Mouse (Mus musculus) erythroblast, embryonic 14.5 days (primary cell): ENCODE measurements at regions not wholly inside any gene's neighbourhood (a gene's known extent, or its start where the extent isn't known, plus 50 kb on each side); places are given as distances from the start of the nearest gene placed in this dataset.

ENCODE experiments used
- H3K27me3 ChIP-seq: 2 replicates; pipeline ENCODE4 v1.6.1; 2012; ENCODE audit warnings: inconsistent platforms; ENCODE audit not compliant: control insufficient read depth
- H3K36me3 ChIP-seq: 2 replicates; pipeline ENCODE4 v1.6.1; 2012; ENCODE audit warnings: mild to moderate bottlenecking, inconsistent platforms; ENCODE audit not compliant: control insufficient read depth
- H3K4me1 ChIP-seq: 2 replicates; pipeline ENCODE4 v1.6.1; 2012; ENCODE audit warnings: inconsistent platforms; ENCODE audit not compliant: control insufficient read depth
- H3K4me3 ChIP-seq: replicated peaks from 2 replicates; pipeline ENCODE3; 2012; ENCODE audit warnings: moderate library complexity, mild to moderate bottlenecking, inconsistent platforms
- H3K9me3 ChIP-seq: 2 replicates; pipeline ENCODE4 v1.6.1; 2012; ENCODE audit warnings: low read length, inconsistent platforms, mixed read lengths; ENCODE audit not compliant: control insufficient read depth
- GATA1 ChIP-seq: IDR thresholded peaks from 2 replicates; pipeline ENCODE4 v1.6.1; 2012; ENCODE audit warnings: low read length, inconsistent platforms, mixed read lengths
- TAL1 ChIP-seq: IDR thresholded peaks from 3 replicates; pipeline ENCODE4 v1.6.1; 2012; ENCODE audit warnings: low read length, inconsistent platforms, mixed read lengths

DNA sequence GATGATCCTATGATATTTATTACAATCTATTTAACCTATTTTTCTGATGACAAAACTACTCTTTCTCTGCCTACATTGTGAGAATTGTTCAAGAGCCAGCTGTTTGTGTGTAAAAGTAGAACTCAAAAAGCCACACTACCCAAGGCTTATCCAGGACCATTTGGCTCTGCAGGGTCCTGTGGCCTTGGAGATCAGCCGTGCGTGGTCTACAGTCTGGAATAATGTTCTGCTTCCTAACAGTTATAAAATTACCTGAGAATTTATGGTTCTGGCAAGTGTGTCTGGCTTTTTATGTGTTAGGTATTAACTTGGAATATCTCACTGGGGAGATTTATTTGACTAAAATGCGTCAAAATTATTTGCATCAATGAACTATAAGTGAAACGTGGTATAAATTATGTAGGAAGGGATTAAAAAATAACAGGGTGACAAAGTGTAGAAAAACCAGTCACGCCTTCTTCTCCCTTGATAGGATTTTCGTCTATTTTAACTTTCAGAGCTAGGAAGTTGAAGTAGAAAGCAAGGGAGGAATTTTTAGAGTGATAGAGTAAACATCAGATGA is 1789.0 kb upstream of the Gm7489 start:
- H3K27me3 ChIP-seq = no peaks in the 10 kb centered on the region
- H3K4me3 ChIP-seq = no peak overlapping the region
- no peaks in the 10 kb centered on the region for H3K4me1 ChIP-seq
- H3K9me3 ChIP-seq = no peaks in the 10 kb centered on the region; the same call in 1 of the 2 replicates
- no peak for TF ChIP-seq GATA1
- no peak for TF ChIP-seq TAL1
- no peaks in the 10 kb centered on the region for H3K36me3 ChIP-seq

DNA sequence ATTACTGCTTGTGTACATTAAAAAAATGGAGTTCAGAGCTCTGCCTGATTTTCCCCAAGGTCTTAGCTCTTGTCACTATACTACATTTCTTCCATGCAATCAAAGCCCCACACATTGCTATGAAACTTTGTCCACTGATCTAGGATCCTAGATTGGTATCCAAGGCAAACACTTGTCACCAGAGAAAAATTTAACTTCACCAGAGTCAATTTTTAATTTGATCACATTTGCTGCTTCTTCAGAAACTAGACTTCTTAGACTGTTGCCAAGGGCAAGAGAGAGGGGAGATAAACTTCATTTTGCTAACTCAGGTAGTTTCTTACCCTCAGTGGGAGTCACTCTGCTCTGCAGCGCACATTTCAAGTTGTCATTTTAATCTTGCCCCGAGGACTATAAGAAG is 1775.9 kb upstream of the Gm7489 start:
- no peak overlapping the region for H3K4me3 ChIP-seq
- TF ChIP-seq GATA1 (no peak), TAL1 (no peak)
- no peaks in the 10 kb centered on the region for H3K9me3 ChIP-seq
- no peaks in the 10 kb centered on the region for H3K27me3 ChIP-seq
- H3K36me3 ChIP-seq = no peaks in the 10 kb centered on the region
- H3K4me1 ChIP-seq = no peaks in the 10 kb centered on the region

GRCm38 (mm10) chr15:52114368-52115036 is 1770.2 kb upstream of the Gm7489 start:
- no peaks in the 10 kb centered on the region for H3K9me3 ChIP-seq
- no peaks in the 10 kb centered on the region for H3K36me3 ChIP-seq
- no peaks in the 10 kb centered on the region for H3K27me3 ChIP-seq
- no peak overlapping the region for H3K4me3 ChIP-seq
- TF ChIP-seq TAL1 = no peak
- TF ChIP-seq GATA1 = no peak
- H3K4me1 ChIP-seq = no peaks in the 10 kb centered on the region

GRCm38 (mm10) chr15:52136693-52137092 is 1748.0 kb upstream of the Gm7489 start:
- Histone ChIP-seq H3K9me3 (no peaks in the 10 kb centered on the region), H3K27me3 (no peaks in the 10 kb centered on the region), H3K4me1 (peaks cover 2% of the 10 kb centered on the region), H3K36me3 (no peaks in the 10 kb centered on the region), H3K4me3 (no peak overlapping the region)
- TF ChIP-seq GATA1 (no peak), TAL1 (no peak)

GRCm38 (mm10) chr15:52153421-52153820 is 1731.3 kb upstream of the Gm7489 start:
- no peaks in the 10 kb centered on the region for H3K27me3 ChIP-seq
- no peak overlapping the region for H3K4me3 ChIP-seq
- no peaks in the 10 kb centered on the region for H3K4me1 ChIP-seq
- no peaks in the 10 kb centered on the region for H3K9me3 ChIP-seq
- no peaks in the 10 kb centered on the region for H3K36me3 ChIP-seq
- TF ChIP-seq TAL1 (no peak), GATA1 (no peak)

DNA sequence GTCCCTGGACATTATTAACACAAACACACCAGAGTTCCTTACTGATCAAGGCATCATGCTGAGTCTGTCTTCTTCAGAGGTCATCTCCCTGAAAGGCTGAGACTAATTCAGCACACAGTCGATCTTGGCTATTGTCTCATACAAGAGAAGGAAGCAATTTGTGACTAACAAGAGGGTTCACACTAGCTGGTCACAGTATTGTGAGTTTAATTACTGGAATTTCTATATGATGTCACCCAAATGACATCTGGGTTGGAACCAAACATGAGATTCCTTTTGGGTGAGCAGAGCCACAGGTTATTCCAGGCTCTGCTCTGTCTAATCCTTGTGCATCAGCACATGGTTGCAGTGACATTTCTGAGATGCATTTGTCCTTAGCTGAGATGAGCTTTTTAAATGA is 1728.9 kb upstream of the Gm7489 start:
- Histone ChIP-seq H3K9me3 (no peaks in the 10 kb centered on the region), H3K27me3 (no peaks in the 10 kb centered on the region), H3K4me3 (no peak overlapping the region), H3K4me1 (no peaks in the 10 kb centered on the region), H3K36me3 (no peaks in the 10 kb centered on the region)
- TF ChIP-seq GATA1 (no peak), TAL1 (no peak)

GRCm38 (mm10) chr15:52156779-52157178 is 1727.9 kb upstream of the Gm7489 start:
- TF ChIP-seq GATA1 (no peak), TAL1 (no peak)
- H3K9me3 ChIP-seq = no peaks in the 10 kb centered on the region
- peaks cover 4% of the 10 kb centered on the region for H3K4me1 ChIP-seq
- no peak overlapping the region for H3K4me3 ChIP-seq
- no peaks in the 10 kb centered on the region for H3K36me3 ChIP-seq
- H3K27me3 ChIP-seq = peaks cover 2% of the 10 kb centered on the region; the same call in 1 of the 2 replicates

DNA sequence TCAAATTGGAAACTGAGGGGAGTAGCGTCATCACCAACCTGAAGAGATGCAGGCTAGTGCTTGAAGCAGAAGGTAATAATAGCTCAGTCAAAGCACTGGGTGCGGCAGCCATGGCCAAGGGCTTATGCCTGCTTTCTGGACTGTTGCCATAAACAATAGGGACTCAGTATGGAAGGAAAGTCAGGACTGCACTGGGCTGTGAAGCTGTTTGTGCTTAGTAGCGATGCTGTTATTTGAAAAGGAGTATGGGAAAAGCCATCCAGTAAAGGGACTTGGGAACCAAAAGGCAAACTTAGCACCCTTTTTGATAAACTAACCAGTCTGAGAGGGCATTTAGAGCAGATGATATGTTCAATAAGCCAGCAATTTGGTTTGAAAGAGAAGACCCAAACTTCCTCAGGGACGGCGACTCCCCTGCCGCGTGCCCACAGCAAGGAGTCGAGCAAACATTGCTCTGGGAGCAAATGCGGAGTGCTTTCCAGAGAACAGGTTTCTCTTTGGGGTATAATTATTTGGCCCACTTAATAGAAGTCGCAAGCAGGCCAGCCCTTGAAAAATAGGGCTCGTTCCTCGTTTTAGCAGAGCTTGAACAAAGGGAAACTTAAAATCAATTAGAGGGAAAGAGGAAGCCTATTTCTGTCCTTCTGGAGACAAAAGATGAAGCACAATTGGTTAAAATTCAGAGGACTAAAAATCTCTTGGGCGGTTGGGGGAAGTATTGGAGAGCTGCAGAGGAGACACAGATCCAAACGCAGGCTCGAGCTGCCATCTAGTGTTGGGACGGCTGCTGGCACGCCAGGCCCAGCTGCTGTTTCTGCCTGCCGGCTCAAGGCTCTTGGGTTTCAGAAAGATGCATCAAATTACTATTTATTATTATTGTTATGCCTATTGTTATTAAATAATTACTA is 1724.3 kb upstream of the Gm7489 start:
- H3K36me3 ChIP-seq = no peaks in the 10 kb centered on the region
- H3K4me1 ChIP-seq = peaks cover 14% of the 10 kb centered on the region
- no peak overlapping the region for H3K4me3 ChIP-seq
- peaks cover 5% of the 10 kb centered on the region for H3K27me3 ChIP-seq
- no peaks in the 10 kb centered on the region for H3K9me3 ChIP-seq
- no peak for TF ChIP-seq TAL1
- TF ChIP-seq GATA1 = no peak

- H3K36me3 ChIP-seq = no peaks in the 10 kb centered on the region
- H3K9me3 ChIP-seq = no peaks in the 10 kb centered on the region
- no peak overlapping the region for H3K4me3 ChIP-seq
- peaks cover 19% of the 10 kb centered on the region for H3K4me1 ChIP-seq
- TF ChIP-seq GATA1 = no peak
- TF ChIP-seq TAL1 = no peak
- peaks cover 5% of the 10 kb centered on the region for H3K27me3 ChIP-seq
Observed at GRCm38 (mm10) chr15:52161089-52161442, 1723.6 kb upstream of the Gm7489 start.
